Mouse (Mus musculus) heart, postnatal 0 days (tissue): ENCODE measurements around the gene Snx32. TPM values are rescaled to one million over a fixed set of nuclear protein-coding genes. Genes with fewer than 3 reads are reported as not detected.
"Not testable (repeated sequence)": the region's sequence is repeated elsewhere in the genome, so short reads cannot be mapped to it uniquely, and the experiment has no call there.

Experiments used
- ATAC-seq: fragments of 200-750 bp; cut with Nextera tagmentation; 2 replicates; pipeline ENCODE4 v1.8.0; 2017; ENCODE audit warnings: low read depth, moderate number of reproducible peaks, moderate library complexity; ENCODE audit not compliant: insufficient read depth
- DNase-seq: peaks from one replicate; pipeline ENCODE4 v3.0.0-alpha.2; 2016; ENCODE audit warnings: low spot score
- H3K27ac ChIP-seq: fragments of 300-500 bp; sonication (generic); 2 replicates; pipeline ENCODE4 v1.5.1; 2014; ENCODE audit warnings: low read depth, mild to moderate bottlenecking
- H3K27me3 ChIP-seq: fragments of 300-500 bp; sonication (generic); 2 replicates; pipeline ENCODE4 v1.6.1; 2014; ENCODE audit warnings: low read length, mixed read lengths; ENCODE audit not compliant: control insufficient read depth, insufficient read depth
- H3K36me3 ChIP-seq: fragments of 300-500 bp; sonication (generic); replicated peaks from 2 replicates; pipeline ENCODE4 v1.6.1; 2014; ENCODE audit warnings: low read length, mixed read lengths; ENCODE audit not compliant: control insufficient read depth, insufficient read depth
- H3K4me1 ChIP-seq: fragments of 300-500 bp; sonication (generic); 2 replicates; pipeline ENCODE4 v1.6.1; 2014; ENCODE audit warnings: antibody characterized with exemption; ENCODE audit not compliant: control insufficient read depth, insufficient read depth
- H3K4me2 ChIP-seq: fragments of 300-500 bp; sonication (generic); 2 replicates; pipeline ENCODE4 v1.6.1; 2014; ENCODE audit warnings: low read depth, mild to moderate bottlenecking, low read length, moderate library complexity
- H3K4me3 ChIP-seq: fragments of 300-500 bp; sonication (generic); 2 replicates; pipeline ENCODE4 v1.5.1; 2014; ENCODE audit warnings: low read depth, low read length
- H3K9ac ChIP-seq: fragments of 300-500 bp; sonication (generic); replicated peaks from 2 replicates; pipeline ENCODE4 v1.6.1; 2014; ENCODE audit warnings: low read depth, low read length, mixed read lengths
- H3K9me3 ChIP-seq: fragments of 300-500 bp; sonication (generic); replicated peaks from 2 replicates; pipeline ENCODE4 v1.6.1; 2016; ENCODE audit warnings: low read length; ENCODE audit not compliant: control insufficient read depth
- CTCF ChIP-seq: IDR thresholded peaks from 2 replicates; pipeline ENCODE4 v1.5.1; 2016; ENCODE audit warnings: antibody characterized with exemption, control low read depth, low read depth
- EP300 ChIP-seq: IDR thresholded peaks from 2 replicates; pipeline ENCODE4 v1.6.1; 2016; ENCODE audit warnings: antibody characterized with exemption, low read depth
- WGBS: fragments of 180-500 bp; shearing (Covaris S2); extraction: QIAGEN DNeasy Blood & Tissue Kit; methylation state at CpG from one replicate; pipeline ENCODE4 v1.1.7; 2014; 5-methylcytosine and 5-hydroxymethylcytosine counted together
- polyA plus RNA-seq: library from polyadenylated mRNA; unstranded; fragments of >200 nt; fragmentation: Nextera tagmentation; extraction: Ambion mirVana; gene quantifications from 2 replicates; pipeline ENCODE4 v1.2.1, GENCODE M21; 2015
- total RNA-seq: library from RNA; depleted of rRNA; stranded (reverse); fragments of >200 nt; gene quantifications from 2 replicates; pipeline ENCODE4 v1.2.3, GENCODE M21; 2014; ENCODE audit warnings: low replicate concordance

Snx32 gene
- total and polyA plus RNA-seq, 2 experiments from 2014 or later, result 9.1 to 22.6 TPM

- H3K27ac ChIP-seq, result no peak within 1 kb of the TSS
- no peaks in the 10 kb centered on the region for H3K9me3 ChIP-seq
- TF ChIP-seq CTCF (no peak), EP300 (no peak)
- no peak within 1 kb of the TSS for H3K4me3 ChIP-seq
- ATAC-seq (no peak), DNase-seq (no peak)
- peaks cover 5% of the 10 kb centered on the region for H3K36me3 ChIP-seq
- no peak within 1 kb of the TSS for H3K9ac ChIP-seq
- H3K4me1 ChIP-seq, result no peaks in the 10 kb centered on the region
- H3K4me2 ChIP-seq, result no peak within 1 kb of the TSS
- no peaks in the 10 kb centered on the region for H3K27me3 ChIP-seq
- 49% methylated on average over 17 of the region's 17 CpGs for WGBS
These were observed 6.7 kb downstream of the Snx32 start, which contains the start of gene 1700020D05Rik for GRCm38 (mm10) chr19:5503687-5504086. Gene 1700020D05Rik, minus strand, starts transcription at chr19:5503787.

- H3K36me3 ChIP-seq, result peaks cover 33% of the 10 kb centered on the region
- 81% methylated on average over 2 of the region's 2 CpGs for WGBS
- ATAC-seq (no peak), DNase-seq (no peak)
- TF ChIP-seq CTCF (no peak), EP300 (no peak)
- H3K9me3 ChIP-seq, result no peaks in the 10 kb centered on the region
- H3K9ac ChIP-seq, result no peak overlapping the region
- H3K27ac ChIP-seq, result no peak overlapping the region
- H3K4me3 ChIP-seq, result no peak overlapping the region
- no peaks in the 10 kb centered on the region for H3K27me3 ChIP-seq
- no peak overlapping the region for H3K4me2 ChIP-seq
- H3K4me1 ChIP-seq, result no peaks in the 10 kb centered on the region
These were observed 9.9 kb downstream of the Snx32 start for GRCm38 (mm10) chr19:5500330-5500875.

GRCm38 (mm10) chr19:5496052-5496370 lies 14.3 kb downstream of the Snx32 start:
- 85% methylated on average over 16 of the region's 16 CpGs for WGBS
- TF ChIP-seq CTCF (no peak), EP300 (no peak)
- Histone ChIP-seq H3K4me1 (peaks cover 5% of the 10 kb centered on the region; the same call in 1 of the 2 replicates), H3K27me3 (no peaks in the 10 kb centered on the region), H3K9me3 (no peaks in the 10 kb centered on the region), H3K4me2 (no peak overlapping the region), H3K27ac (no peak overlapping the region), H3K9ac (no peak overlapping the region), H3K36me3 (peaks cover 56% of the 10 kb centered on the region), H3K4me3 (no peak overlapping the region)
- no peak for ATAC-seq
- DNase-seq, result no peak

GRCm38 (mm10) chr19:5495353-5496051 lies 14.8 kb downstream of the Snx32 start:
- WGBS, result 76% methylated on average over 12 of the region's 12 CpGs
- peaks cover 56% of the 10 kb centered on the region for H3K36me3 ChIP-seq
- H3K9ac ChIP-seq, result no peak overlapping the region

GRCm38 (mm10) chr19:5494314-5494713 lies 16.0 kb downstream of the Snx32 start:
- H3K27ac ChIP-seq, result no peak overlapping the region
- no peak overlapping the region for H3K4me2 ChIP-seq
- H3K36me3 ChIP-seq, result peaks cover 56% of the 10 kb centered on the region
- H3K4me3 ChIP-seq, result no peak overlapping the region
- DNase-seq, result no peak
- WGBS, result 71% methylated on average over 3 of the region's 3 CpGs
- no peaks in the 10 kb centered on the region for H3K9me3 ChIP-seq
- no peaks in the 10 kb centered on the region for H3K27me3 ChIP-seq
- no peak for ATAC-seq
- TF ChIP-seq EP300, result no peak
- TF ChIP-seq CTCF, result no peak
- no peak overlapping the region for H3K9ac ChIP-seq
- H3K4me1 ChIP-seq, result peaks cover 7% of the 10 kb centered on the region; the same call in 1 of the 2 replicates

More at GRCm38 (mm10) chr19:5495353-5496051, 14.8 kb downstream of the Snx32 start:
- DNase-seq, result no peak
- TF ChIP-seq CTCF (no peak), EP300 (no peak)
- ATAC-seq, result no peak
- Histone ChIP-seq H3K4me2 (no peak overlapping the region), H3K27ac (no peak overlapping the region), H3K27me3 (no peaks in the 10 kb centered on the region), H3K4me1 (peaks cover 5% of the 10 kb centered on the region; the same call in 1 of the 2 replicates), H3K4me3 (no peak overlapping the region), H3K9me3 (no peaks in the 10 kb centered on the region)

GRCm38 (mm10) chr19:5493301-5493721 lies 17.0 kb downstream of the Snx32 start:
- not testable (repeated sequence) for H3K4me2 ChIP-seq, ATAC-seq, H3K27me3 ChIP-seq, H3K4me1 ChIP-seq, H3K27ac ChIP-seq, H3K9ac ChIP-seq, H3K9me3 ChIP-seq, DNase-seq, H3K4me3 ChIP-seq
- 59% methylated on average over 9 of the region's 9 CpGs for WGBS
- peaks cover 56% of the 10 kb centered on the region for H3K36me3 ChIP-seq
